Mouse (Mus musculus) kidney, postnatal 0 days (tissue): Measurements from ENCODE around the gene 4930451I11Rik. TPM values are rescaled to one million over a fixed set of nuclear protein-coding genes. Genes with fewer than 3 reads are reported as not detected.

Source experiments
- ATAC-seq: fragments of 200-750 bp; cut with Nextera tagmentation; replicated peaks from 2 replicates; pipeline ENCODE4 v1.8.0; 2017; ENCODE audit warnings: low read depth, moderate number of reproducible peaks, moderate TSS enrichment, moderate library complexity; ENCODE audit not compliant: low FRiP score
- DNase-seq: peaks from one replicate; pipeline ENCODE4 v3.0.0-alpha.2; 2016; ENCODE audit warnings: low spot score
- H3K27ac ChIP-seq: fragments of 300-500 bp; sonication (generic); 2 replicates; pipeline ENCODE4 v1.5.1; 2014; ENCODE audit warnings: mild to moderate bottlenecking
- H3K27me3 ChIP-seq: fragments of 300-500 bp; sonication (generic); 2 replicates; pipeline ENCODE4 v1.6.1; 2014; ENCODE audit warnings: low read length, mixed read lengths; ENCODE audit not compliant: insufficient read depth
- H3K36me3 ChIP-seq: fragments of 300-500 bp; sonication (generic); 2 replicates; pipeline ENCODE4 v1.6.1; 2014; ENCODE audit warnings: low read length, mixed read lengths; ENCODE audit not compliant: insufficient read depth
- H3K4me1 ChIP-seq: fragments of 300-500 bp; sonication (generic); replicated peaks from 2 replicates; pipeline ENCODE4 v1.6.1; 2014; ENCODE audit warnings: antibody characterized with exemption, low read length, mixed read lengths; ENCODE audit not compliant: insufficient read depth
- H3K4me2 ChIP-seq: fragments of 300-500 bp; sonication (generic); 2 replicates; pipeline ENCODE4 v1.6.1; 2014; ENCODE audit warnings: mild to moderate bottlenecking, low read length, moderate library complexity, mixed read lengths
- H3K4me3 ChIP-seq: fragments of 300-500 bp; sonication (generic); replicated peaks from 2 replicates; pipeline ENCODE4 v1.5.1; 2014; ENCODE audit warnings: low read depth, low read length
- H3K9ac ChIP-seq: fragments of 300-500 bp; sonication (generic); 2 replicates; pipeline ENCODE4 v1.6.1; 2014; ENCODE audit warnings: low read depth, low read length
- H3K9me3 ChIP-seq: fragments of 300-500 bp; sonication (generic); replicated peaks from 2 replicates; pipeline ENCODE4 v1.6.1; 2016; ENCODE audit warnings: low read length, inconsistent platforms, mixed read lengths
- CTCF ChIP-seq: IDR thresholded peaks from 2 replicates; pipeline ENCODE4 v1.5.1; 2016; ENCODE audit warnings: antibody characterized with exemption, low read depth, mild to moderate bottlenecking, moderate library complexity
- WGBS: fragments of 180-500 bp; shearing (Covaris S2); extraction: QIAGEN DNeasy Blood & Tissue Kit; methylation state at CpG from one replicate; pipeline ENCODE4 v1.1.7; 2014; 5-methylcytosine and 5-hydroxymethylcytosine counted together
- polyA plus RNA-seq: library from polyadenylated mRNA; unstranded; fragments of >200 nt; fragmentation: Nextera tagmentation; extraction: Ambion mirVana; gene quantifications from 2 replicates; pipeline ENCODE4 v1.2.1, GENCODE M21; 2015

The 4930451I11Rik gene
- polyA plus RNA-seq, 1 experiment from 2014 or later = 0.37 TPM

- Histone ChIP-seq H3K27me3 (no peaks in the 10 kb centered on the region), H3K4me3 (no peak overlapping the region), H3K9me3 (no peaks in the 10 kb centered on the region), H3K27ac (no peak overlapping the region), H3K4me1 (peaks cover 10% of the 10 kb centered on the region; the same call in 1 of the 2 replicates), H3K4me2 (no peak overlapping the region), H3K36me3 (peaks cover 58% of the 10 kb centered on the region), H3K9ac (no peak overlapping the region)
- 46% methylated on average over 4 of the region's 4 CpGs for WGBS
- no peak for TF ChIP-seq CTCF
- ATAC-seq (no peak), DNase-seq (no peak)
These were observed 46.4 kb downstream of the 4930451I11Rik start for GRCm38 (mm10) chr7:126785056-126785455.

GRCm38 (mm10) chr7:126784469-126784868 is 47.0 kb downstream of the 4930451I11Rik start:
- H3K9me3 ChIP-seq = no peaks in the 10 kb centered on the region
- DNase-seq = no peak

GRCm38 (mm10) chr7:126782693-126783092 is 48.7 kb downstream of the 4930451I11Rik start:
- Histone ChIP-seq H3K4me3 (no peak overlapping the region), H3K9me3 (no peaks in the 10 kb centered on the region), H3K36me3 (peaks cover 42% of the 10 kb centered on the region), H3K27ac (no peak overlapping the region), H3K4me2 (no peak overlapping the region), H3K27me3 (no peaks in the 10 kb centered on the region), H3K4me1 (peaks cover 16% of the 10 kb centered on the region), H3K9ac (no peak overlapping the region)
- 63% methylated on average over 13 of the region's 13 CpGs for WGBS
- ATAC-seq (no peak), DNase-seq (no peak)
- no peak for TF ChIP-seq CTCF

More at GRCm38 (mm10) chr7:126784469-126784868, 47.0 kb downstream of the 4930451I11Rik start:
- 69% methylated on average over 7 of the region's 7 CpGs for whole genome bisulfite sequencing
- ATAC-seq = no peak
- Histone ChIP-seq H3K9ac (no peak overlapping the region), H3K4me2 (no peak overlapping the region), H3K4me3 (no peak overlapping the region), H3K27ac (no peak overlapping the region), H3K36me3 (peaks cover 54% of the 10 kb centered on the region), H3K27me3 (no peaks in the 10 kb centered on the region), H3K4me1 (peaks cover 10% of the 10 kb centered on the region; the same call in 1 of the 2 replicates)
- no peak for TF ChIP-seq CTCF

GRCm38 (mm10) chr7:126781661-126782370 is 49.6 kb downstream of the 4930451I11Rik start:
- Histone ChIP-seq H3K27me3 (no peaks in the 10 kb centered on the region), H3K4me1 (peaks cover 20% of the 10 kb centered on the region), H3K4me3 (no peak overlapping the region), H3K36me3 (peaks cover 33% of the 10 kb centered on the region), H3K4me2 (peak overlapping the region; percentile 76; the same call in 1 of the 2 replicates), H3K9me3 (no peaks in the 10 kb centered on the region), H3K9ac (no peak overlapping the region; the same call in 1 of the 2 replicates), H3K27ac (no peak overlapping the region)
- no peak for TF ChIP-seq CTCF
- 36% methylated on average over 11 of the region's 11 CpGs for WGBS
- ATAC-seq (no peak), DNase-seq (no peak)

- peaks cover 26% of the 10 kb centered on the region for H3K36me3 ChIP-seq
- ATAC-seq (0 out of 2 replicates have a peak, but pooled peaks have one; percentile 2), DNase-seq (peak; percentile 27)
- no peak within 1 kb of the TSS for H3K27ac ChIP-seq
- H3K27me3 ChIP-seq = no peaks in the 10 kb centered on the region
- H3K9me3 ChIP-seq = no peaks in the 10 kb centered on the region
- H3K4me2 ChIP-seq = peak within 1 kb of the TSS; percentile 76
- no peak for TF ChIP-seq CTCF
- peak within 1 kb of the TSS; percentile 33 for H3K4me3 ChIP-seq
- H3K9ac ChIP-seq = peak within 1 kb of the TSS; percentile 59
- 5% methylated on average over 22 of the region's 22 CpGs for WGBS
- peaks cover 24% of the 10 kb centered on the region for H3K4me1 ChIP-seq
These were observed 50.3 kb downstream of the 4930451I11Rik start, which contains the start of gene Tbx6 for GRCm38 (mm10) chr7:126780971-126781635. Gene Tbx6 (plus strand): TSS chr7:126781483.

Other genes with a start within 250 kb of the 4930451I11Rik start
- 1.2 and 1.3 TPM in 2 replicates for gene Apobr, start 246.7 kb downstream of the 4930451I11Rik start, polyA plus RNA-seq
- 34.4 and 36.9 TPM in 2 replicates for gene Cln3, start 245.8 kb downstream of the 4930451I11Rik start, polyA plus RNA-seq
- gene Il27, start 236.7 kb downstream of the 4930451I11Rik start, polyA plus RNA-seq = not detected in 2 replicates
- 24.5 and 24.8 TPM in 2 replicates for gene Nupr1, start 200.8 kb downstream of the 4930451I11Rik start, polyA plus RNA-seq
- 37.8 and 38.6 TPM in 2 replicates for gene Sgf29, start 182.3 kb downstream of the 4930451I11Rik start, polyA plus RNA-seq
- gene Sult1a1, start 155.2 kb downstream of the 4930451I11Rik start, polyA plus RNA-seq = 13.4 and 17.3 TPM in 2 replicates
- gene Bola2, start 136.2 kb downstream of the 4930451I11Rik start, polyA plus RNA-seq = 140 and 145 TPM in 2 replicates
- 7.1 and 9.0 TPM in 2 replicates for gene Slx1b, start 135.9 kb downstream of the 4930451I11Rik start, polyA plus RNA-seq
- gene Coro1a, start 123.9 kb downstream of the 4930451I11Rik start, polyA plus RNA-seq = 13.1 and 14.6 TPM in 2 replicates
- 63.0 and 66.1 TPM in 2 replicates for gene Mapk3, start 72.0 kb downstream of the 4930451I11Rik start, polyA plus RNA-seq
- gene Gdpd3, start 65.3 kb downstream of the 4930451I11Rik start, polyA plus RNA-seq = 3.7 and 6.4 TPM in 2 replicates
- 158 and 188 TPM in 2 replicates for gene Ypel3, start 54.7 kb downstream of the 4930451I11Rik start, polyA plus RNA-seq
- 0.21 and 0.26 TPM in 2 replicates for gene Tbx6, start 50.2 kb downstream of the 4930451I11Rik start, polyA plus RNA-seq
- 189 and 192 TPM in 2 replicates for gene Ppp4c, start 39.1 kb downstream of the 4930451I11Rik start, polyA plus RNA-seq
- 0.11 and 0.14 TPM in 2 replicates for gene Fam57b, start 34.0 kb downstream of the 4930451I11Rik start, polyA plus RNA-seq
- 7.6 and 7.7 TPM in 2 replicates for gene Doc2a, start 15.8 kb upstream of the 4930451I11Rik start, polyA plus RNA-seq
- 16.3 and 20.5 TPM in 2 replicates for gene Hirip3, start 30.3 kb upstream of the 4930451I11Rik start, polyA plus RNA-seq
- gene Ino80e, start 30.7 kb upstream of the 4930451I11Rik start, polyA plus RNA-seq = 67.1 and 68.7 TPM in 2 replicates
- gene Taok2, start 53.1 kb upstream of the 4930451I11Rik start, polyA plus RNA-seq = 26.2 and 30.0 TPM in 2 replicates
- 48.6 and 51.9 TPM in 2 replicates for gene Tmem219, start 91.3 kb upstream of the 4930451I11Rik start, polyA plus RNA-seq
- 15.7 and 17.3 TPM in 2 replicates for gene Kctd13, start 97.2 kb upstream of the 4930451I11Rik start, polyA plus RNA-seq
- 0.13 TPM in 1 of 2 replicates, not detected in the other for gene Asphd1, start 117.9 kb upstream of the 4930451I11Rik start, polyA plus RNA-seq
- 1.2 and 1.7 TPM in 2 replicates for gene Sez6l2, start 118.9 kb upstream of the 4930451I11Rik start, polyA plus RNA-seq
- 118 and 120 TPM in 2 replicates for gene Cdipt, start 144.3 kb upstream of the 4930451I11Rik start, polyA plus RNA-seq
- 1.6 and 2.8 TPM in 2 replicates for gene Cdiptos, start 144.5 kb upstream of the 4930451I11Rik start, polyA plus RNA-seq
- gene Mvp, start 183.0 kb upstream of the 4930451I11Rik start, polyA plus RNA-seq = 27.5 and 28.9 TPM in 2 replicates
- 0.21 and 0.65 TPM in 2 replicates for gene Pagr1b, start 184.8 kb upstream of the 4930451I11Rik start, polyA plus RNA-seq
- 19.4 and 25.0 TPM in 2 replicates for gene Pagr1a, start 185.7 kb upstream of the 4930451I11Rik start, polyA plus RNA-seq
- gene Gm42742, start 189.5 kb upstream of the 4930451I11Rik start, polyA plus RNA-seq = 44.2 and 53.8 TPM in 2 replicates
- gene Prrt2, start 189.6 kb upstream of the 4930451I11Rik start, polyA plus RNA-seq = 2.5 and 2.7 TPM in 2 replicates
- gene Maz, start 195.4 kb upstream of the 4930451I11Rik start, polyA plus RNA-seq = 50.3 and 58.7 TPM in 2 replicates
- gene Kif22, start 210.8 kb upstream of the 4930451I11Rik start, polyA plus RNA-seq = 51.7 and 57.2 TPM in 2 replicates